Mouse (Mus musculus): ENCODE results near the gene Gm13289. TPM values are rescaled to one million over a fixed set of nuclear protein-coding genes. Genes with fewer than 3 reads are reported as not detected.

Gene Gm13289
- not detected in 2 replicates for total RNA-seq (2023)

GRCm38 (mm10) chr4:88776622-88777021 is at the start of gene Gm13289:
Gm13289 (plus strand) TSS chr4:88776922.

GRCm38 (mm10) chr4:88754818-88755340 is 21.8 kb upstream of the Gm13289 start, which contains the start of gene Gm13271:
Gm13271 (plus strand) TSS chr4:88754868.

GRCm38 (mm10) chr4:88759610-88760268 is 17.0 kb upstream of the Gm13289 start, which contains the start of gene Gm13283:
Gm13283 (plus strand) TSS chr4:88760119.

GRCm38 (mm10) chr4:88773534-88773933 is 3.2 kb upstream of the Gm13289 start, which contains the start of gene Gm13290:
Gm13290 (plus strand) TSS chr4:88773834.

GRCm38 (mm10) chr4:88779550-88779949 is 2.8 kb downstream of the Gm13289 start, which contains the start of gene Gm13272:
Gm13272 (plus strand) TSS chr4:88779850.

GRCm38 (mm10) chr4:88781831-88782230 is 5.1 kb downstream of the Gm13289 start, which contains the start of gene Ifnz:
Ifnz (plus strand) TSS chr4:88782131.

GRCm38 (mm10) chr4:88785409-88785808 is 8.7 kb downstream of the Gm13289 start, which contains the start of gene Gm13276:
Gm13276 (plus strand) TSS chr4:88785709.

GRCm38 (mm10) chr4:88788402-88788801 is 11.7 kb downstream of the Gm13289 start, which contains the start of gene Gm13277:
Gm13277 (plus strand) TSS chr4:88788632.

GRCm38 (mm10) chr4:88791250-88791649 is 14.5 kb downstream of the Gm13289 start, which contains the start of gene Gm13278:
Gm13278 (plus strand) TSS chr4:88791550.

GRCm38 (mm10) chr4:88793936-88794675 is 17.4 kb downstream of the Gm13289 start, which contains the start of gene Gm13275:
Gm13275 (plus strand) TSS chr4:88794487.

GRCm38 (mm10) chr4:88797097-88797496 is 20.4 kb downstream of the Gm13289 start, which contains the start of gene Gm13279:
Gm13279 (plus strand) TSS chr4:88797397.

GRCm38 (mm10) chr4:88799365-88799764 is 22.6 kb downstream of the Gm13289 start, which contains the start of gene Gm13285:
Gm13285 (plus strand) TSS chr4:88799665.

GRCm38 (mm10) chr4:88802954-88803353 is 26.2 kb downstream of the Gm13289 start, which contains the start of gene Gm13287:
Gm13287 (plus strand) TSS chr4:88803254.

GRCm38 (mm10) chr4:88805231-88805630 is 28.5 kb downstream of the Gm13289 start, which contains the start of gene Gm13288:
Gm13288 (plus strand) TSS chr4:88805531.

GRCm38 (mm10) chr4:88815928-88816327 is 39.2 kb downstream of the Gm13289 start, which contains the start of gene Ifna7:
Ifna7 (plus strand) TSS chr4:88816228.

GRCm38 (mm10) chr4:88819659-88820058 is 42.9 kb downstream of the Gm13289 start, which contains the start of gene Ifna11:
Ifna11 (plus strand) TSS chr4:88819959.

Other genes with a start within 250 kb of the Gm13289 start
- gene Ifna15, start 218.7 kb upstream of the Gm13289 start, total RNA-seq (2023), result not detected in 2 replicates
- not detected in 2 replicates for gene Ifna14, start 205.1 kb upstream of the Gm13289 start, total RNA-seq (2023)
- gene Ifna9, start 184.5 kb upstream of the Gm13289 start, total RNA-seq (2023), result not detected in 2 replicates
- gene Ifna12, start 173.5 kb upstream of the Gm13289 start, total RNA-seq (2023), result not detected in 2 replicates
- gene C87499, start 142.5 kb upstream of the Gm13289 start, total RNA-seq (2023), result not detected in 2 replicates
- gene Ifna13, start 132.5 kb upstream of the Gm13289 start, total RNA-seq (2023), result not detected in 2 replicates
- not detected in 2 replicates for gene Ifna16, start 100.0 kb upstream of the Gm13289 start, total RNA-seq (2023)
- not detected in 2 replicates for gene Ifna2, start 93.0 kb upstream of the Gm13289 start, total RNA-seq (2023)
- gene Ifnab, start 85.6 kb upstream of the Gm13289 start, total RNA-seq (2023), result not detected in 2 replicates
- gene Gm26566, start 55.1 kb upstream of the Gm13289 start, total RNA-seq (2023), result 0.63 TPM in 1 of 2 replicates, not detected in the other
- 48.2 and 49.4 TPM in 2 replicates for gene Klhl9, start 54.5 kb upstream of the Gm13289 start, total RNA-seq (2023)
- not detected in 2 replicates for gene Gm13271, start 22.1 kb upstream of the Gm13289 start, total RNA-seq (2023)
- not detected in 2 replicates for gene Gm13283, start 16.8 kb upstream of the Gm13289 start, total RNA-seq (2023)
- gene Gm13290, start 3.1 kb upstream of the Gm13289 start, total RNA-seq (2023), result 0.54 TPM in 1 of 2 replicates, not detected in the other
- gene Gm13272, start 2.9 kb downstream of the Gm13289 start, total RNA-seq (2023), result not detected in 2 replicates
- gene Ifnz, start 5.2 kb downstream of the Gm13289 start, total RNA-seq (2023), result not detected in 2 replicates
- gene Gm13276, start 8.8 kb downstream of the Gm13289 start, total RNA-seq (2023), result not detected in 2 replicates
- gene Gm13277, start 11.7 kb downstream of the Gm13289 start, total RNA-seq (2023), result not detected in 2 replicates
- not detected in 2 replicates for gene Gm13278, start 14.6 kb downstream of the Gm13289 start, total RNA-seq (2023)
- gene Gm13275, start 17.6 kb downstream of the Gm13289 start, total RNA-seq (2023), result not detected in 2 replicates
- not detected in 2 replicates for gene Gm13279, start 20.5 kb downstream of the Gm13289 start, total RNA-seq (2023)
- 0.45 TPM in 1 of 2 replicates, not detected in the other for gene Gm13285, start 22.7 kb downstream of the Gm13289 start, total RNA-seq (2023)
- gene Gm13287, start 26.3 kb downstream of the Gm13289 start, total RNA-seq (2023), result not detected in 2 replicates
- not detected in 2 replicates for gene Gm13288, start 28.6 kb downstream of the Gm13289 start, total RNA-seq (2023)
- gene Ifna7, start 39.3 kb downstream of the Gm13289 start, total RNA-seq (2023), result not detected in 2 replicates
- not detected in 2 replicates for gene Ifna11, start 43.0 kb downstream of the Gm13289 start, total RNA-seq (2023)
- not detected in 2 replicates for gene Ifna6, start 50.5 kb downstream of the Gm13289 start, total RNA-seq (2023)
- gene Ifna5, start 58.6 kb downstream of the Gm13289 start, total RNA-seq (2023), result not detected in 2 replicates
- gene Ifna4, start 64.9 kb downstream of the Gm13289 start, total RNA-seq (2023), result not detected in 2 replicates
- gene Ifna1, start 73.2 kb downstream of the Gm13289 start, total RNA-seq (2023), result not detected in 2 replicates
- not detected in 2 replicates for gene Ifne, start 103.3 kb downstream of the Gm13289 start, total RNA-seq (2023)

Measured in neutrophil, adult 65 days (primary cell).